Mouse (Mus musculus): Measurements from ENCODE around the gene Gpr62. TPM values are rescaled to one million over a fixed set of nuclear protein-coding genes. Genes with fewer than 3 reads are reported as not detected.
A peak's percentile ranks its signal among the peaks of the same experiment; 100 is the strongest.

Gpr62 gene
- polyA plus RNA-seq, 1 experiment from 2014 or later, result 0.91 TPM

- no peak overlapping the region for H3K9ac ChIP-seq (ENCODE audit: low read depth, low read length)
- DNase-seq (ENCODE audit: low spot score), result no peak
- peaks cover 10% of the 10 kb centered on the region; the same call in 1 of the 2 replicates for H3K4me1 ChIP-seq (replicated peaks; ENCODE audit: insufficient read depth, low read length)
- no peak for ATAC-seq (replicated peaks; ENCODE audit: low FRiP score, low read depth)
- H3K27ac ChIP-seq, result no peak overlapping the region
- H3K9me3 ChIP-seq (replicated peaks; ENCODE audit: low read length), result no peaks in the 10 kb centered on the region
- no peak overlapping the region for H3K4me2 ChIP-seq (ENCODE audit: low read length)
- peaks cover 13% of the 10 kb centered on the region for H3K36me3 ChIP-seq (ENCODE audit: insufficient read depth, low read length)
- no peak for TF ChIP-seq CTCF (IDR thresholded peaks at IDR 0.05; ENCODE audit: low read depth)
- WGBS, result 89% methylated on average over 6 of the region's 6 CpGs
- no peaks in the 10 kb centered on the region for H3K27me3 ChIP-seq (ENCODE audit: insufficient read depth, low read length)
- no peak overlapping the region for H3K4me3 ChIP-seq (replicated peaks; ENCODE audit: low read depth, low read length)
These were observed 983 bp upstream of the Gpr62 start for GRCm38 (mm10) chr9:106466721-106467120.

GRCm38 (mm10) chr9:106464751-106465541 lies 792 bp downstream of the Gpr62 start:
- peaks cover 13% of the 10 kb centered on the region for H3K36me3 ChIP-seq (ENCODE audit: insufficient read depth, low read length)
- H3K9me3 ChIP-seq (replicated peaks; ENCODE audit: low read length), result no peaks in the 10 kb centered on the region
- peak overlapping the region; percentile 65 for H3K9ac ChIP-seq (ENCODE audit: low read depth, low read length)
- H3K27me3 ChIP-seq (ENCODE audit: insufficient read depth, low read length), result no peaks in the 10 kb centered on the region
- ATAC-seq (replicated peaks; ENCODE audit: low FRiP score, low read depth) (peak; percentile 74), DNase-seq (ENCODE audit: low spot score) (peak; percentile 73)
- peak overlapping the region; percentile 98 for H3K4me2 ChIP-seq (ENCODE audit: low read length)
- 2% methylated on average over 97 of the region's 99 CpGs for WGBS
- H3K4me1 ChIP-seq (replicated peaks; ENCODE audit: insufficient read depth, low read length), result peaks cover 12% of the 10 kb centered on the region; the same call in 1 of the 2 replicates
- no peak for TF ChIP-seq CTCF (IDR thresholded peaks at IDR 0.05; ENCODE audit: low read depth)
- H3K27ac ChIP-seq, result 0 out of 2 replicates have a peak overlapping the region, but pooled peaks have one; percentile 6
- H3K4me3 ChIP-seq (replicated peaks; ENCODE audit: low read depth, low read length), result peak overlapping the region; percentile 52

- no peak overlapping the region for H3K4me2 ChIP-seq (ENCODE audit: low read length)
- no peak overlapping the region for H3K27ac ChIP-seq
- H3K27me3 ChIP-seq (ENCODE audit: insufficient read depth, low read length), result no peaks in the 10 kb centered on the region
- no peaks in the 10 kb centered on the region for H3K9me3 ChIP-seq (replicated peaks; ENCODE audit: low read length)
- H3K4me3 ChIP-seq (replicated peaks; ENCODE audit: low read depth, low read length), result no peak overlapping the region
- WGBS, result 82% methylated on average over 21 of the region's 21 CpGs
- H3K36me3 ChIP-seq (ENCODE audit: insufficient read depth, low read length), result peaks cover 13% of the 10 kb centered on the region
- ATAC-seq (replicated peaks; ENCODE audit: low FRiP score, low read depth), result no peak
- peaks cover 13% of the 10 kb centered on the region; the same call in 1 of the 2 replicates for H3K4me1 ChIP-seq (replicated peaks; ENCODE audit: insufficient read depth, low read length)
- no peak overlapping the region for H3K9ac ChIP-seq (ENCODE audit: low read depth, low read length)
- no peak for DNase-seq (ENCODE audit: low spot score)
- no peak for TF ChIP-seq CTCF (IDR thresholded peaks at IDR 0.05; ENCODE audit: low read depth)
These were observed 2.3 kb downstream of the Gpr62 start for GRCm38 (mm10) chr9:106463122-106464063.

GRCm38 (mm10) chr9:106462430-106462800 lies 3.3 kb downstream of the Gpr62 start:
- WGBS, result 89% methylated on average over 12 of the region's 12 CpGs
- DNase-seq (ENCODE audit: low spot score) (no peak), ATAC-seq (replicated peaks; ENCODE audit: low FRiP score, low read depth) (no peak)
- peaks cover 13% of the 10 kb centered on the region for H3K36me3 ChIP-seq (ENCODE audit: insufficient read depth, low read length)
- TF ChIP-seq CTCF (IDR thresholded peaks at IDR 0.05; ENCODE audit: low read depth), result no peak
- no peak overlapping the region for H3K9ac ChIP-seq (ENCODE audit: low read depth, low read length)
- peaks cover 14% of the 10 kb centered on the region; the same call in 1 of the 2 replicates for H3K4me1 ChIP-seq (replicated peaks; ENCODE audit: insufficient read depth, low read length)
- H3K4me3 ChIP-seq (replicated peaks; ENCODE audit: low read depth, low read length), result no peak overlapping the region
- H3K4me2 ChIP-seq (ENCODE audit: low read length), result no peak overlapping the region
- H3K27me3 ChIP-seq (ENCODE audit: insufficient read depth, low read length), result no peaks in the 10 kb centered on the region
- H3K9me3 ChIP-seq (replicated peaks; ENCODE audit: low read length), result no peaks in the 10 kb centered on the region
- H3K27ac ChIP-seq, result no peak overlapping the region

- no peak for TF ChIP-seq CTCF (IDR thresholded peaks at IDR 0.05; ENCODE audit: low read depth)
- Histone ChIP-seq H3K27me3 (ENCODE audit: insufficient read depth, low read length) (no peaks in the 10 kb centered on the region), H3K9me3 (replicated peaks; ENCODE audit: low read length) (no peaks in the 10 kb centered on the region), H3K27ac (no peak overlapping the region), H3K36me3 (ENCODE audit: insufficient read depth, low read length) (peaks cover 13% of the 10 kb centered on the region), H3K4me1 (replicated peaks; ENCODE audit: insufficient read depth, low read length) (peaks cover 19% of the 10 kb centered on the region), H3K4me3 (replicated peaks; ENCODE audit: low read depth, low read length) (no peak overlapping the region), H3K9ac (ENCODE audit: low read depth, low read length) (no peak overlapping the region), H3K4me2 (ENCODE audit: low read length) (no peak overlapping the region)
- ATAC-seq (replicated peaks; ENCODE audit: low FRiP score, low read depth) (no peak), DNase-seq (ENCODE audit: low spot score) (no peak)
- WGBS, result 82% methylated on average over 16 of the region's 16 CpGs
These were observed 3.9 kb downstream of the Gpr62 start for GRCm38 (mm10) chr9:106461641-106462429.
